Mouse (Mus musculus): ENCODE measurements around the gene Eif1b.
A peak's percentile ranks its signal among the peaks of the same experiment; 100 is the strongest.
"Not testable (repeated sequence)": the region's sequence is repeated elsewhere in the genome, so short reads cannot be mapped to it uniquely, and the experiment has no call there.

The Eif1b gene

GRCm38 (mm10) chr9:120527270-120527669, 35.2 kb downstream of the Eif1b start:
- no peak for DNase-seq

GRCm38 (mm10) chr9:120527919-120528318, 35.9 kb downstream of the Eif1b start:
- DNase-seq: no peak

GRCm38 (mm10) chr9:120528815-120529510, 36.9 kb downstream of the Eif1b start:
- no peak for DNase-seq

GRCm38 (mm10) chr9:120530471-120530870, 38.4 kb downstream of the Eif1b start:
- no peak for DNase-seq

- no peak for DNase-seq
Observed at GRCm38 (mm10) chr9:120532062-120532461, 40.0 kb downstream of the Eif1b start.

- DNase-seq: no peak
Observed at GRCm38 (mm10) chr9:120532691-120533090, 40.7 kb downstream of the Eif1b start.

GRCm38 (mm10) chr9:120533446-120533950, 41.5 kb downstream of the Eif1b start:
- DNase-seq: not testable (repeated sequence)

- DNase-seq: peak; percentile 8
Observed at GRCm38 (mm10) chr9:120539662-120540251, 47.7 kb downstream of the Eif1b start, which contains the start of gene Entpd3. Gene Entpd3 (plus strand): TSS chr9:120539818.

GRCm38 (mm10) chr9:120541411-120541810, 49.4 kb downstream of the Eif1b start:
- no peak for DNase-seq

- DNase-seq: no peak
Observed at GRCm38 (mm10) chr9:120542241-120542640, 50.2 kb downstream of the Eif1b start.

All from kidney, adult 9 months (tissue).